Comparison of ENCODE assay signal across 8 mouse cellular contexts in genomic region chr16:16303138-16303827, GRCm38 (mm10). TPM values are rescaled to one million over a fixed set of nuclear protein-coding genes. Genes with fewer than 3 reads are reported as not detected.
A peak's percentile ranks its signal among the peaks of the same experiment; 100 is the strongest.
DNase-seq lines count a peak whose midpoint lies in the region; ATAC-seq lines count a peak whose summit lies in the region.

No protein-coding gene starts in this region.

- peak overlapping the region; percentile 70 for H3K4me3 ChIP-seq in forebrain, embryonic 13.5 days

- peaks cover 22% of the 10 kb centered on the region for H3K36me3 ChIP-seq in forebrain, embryonic 13.5 days (ENCODE audit: poor library complexity, severe bottlenecking)

- no peaks in the 10 kb centered on the region for H3K9me3 ChIP-seq in forebrain, embryonic 13.5 days (replicated peaks)

- H3K9ac ChIP-seq in forebrain, embryonic 13.5 days = peak overlapping the region; percentile 83

- peak; percentile 67 for DNase-seq in Muller cell, postnatal 12 days (ENCODE audit: inconsistent ontology term)
- DNase-seq in c-Kit-positive CD71-positive TER-119-negative erythroid progenitor cells, embryonic 14.5 days (ENCODE audit: low read depth) = peak; percentile 43
- DNase-seq in heart, postnatal 14 days = peak; percentile 35 to 41
- peak; percentile 33 to 35 for DNase-seq in layer of hippocampus, adult 8-10 months (ENCODE audit: low spot score in 2 of 2)
- peak; percentile 20 for DNase-seq in lung, postnatal 25 days (ENCODE audit: low spot score)
- DNase-seq in right cerebral cortex, adult 18-20 months = peak; percentile 42
- peak; percentile 30 to 39 for DNase-seq in urinary bladder, postnatal 36 days (ENCODE audit: low spot score in 2 of 2)

- no peaks in the 10 kb centered on the region for H3K27me3 ChIP-seq in forebrain, embryonic 13.5 days

- peak overlapping the region; percentile 89 for H3K27ac ChIP-seq in forebrain, embryonic 13.5 days

- WGBS in forebrain, embryonic 13.5 days = 0% methylated on average over 52 of the region's 61 CpGs

- H3K4me2 ChIP-seq in forebrain, embryonic 13.5 days = peak overlapping the region; percentile 90

- intact Hi-C loops in heart, postnatal 14 days (cut with DNase I) = loop anchor here (5.0 to 10.0 kb wide), 2 partner anchors 438 to 466 kb away; partner anchors contain the start of gene Mzt2

- H3K4me1 ChIP-seq in forebrain, embryonic 13.5 days = peaks cover 21% of the 10 kb centered on the region

- peak; percentile 58 for ATAC-seq in forebrain, embryonic 13.5 days

RNA-seq across cellular contexts. Expression of gene Yars2, which starts 0.5 kb away (rescaled TPM):
- 28.8 and 30.3 TPM in 2 replicates for polyA plus RNA-seq in forebrain, embryonic 13.5 days (2015; fragmentation: Nextera tagmentation; extraction: Ambion mirVana)
- total RNA-seq in heart, postnatal 14 days (2021) = 10 to 100 TPM; 27.1 to 27.8 TPM
- 10 to 100 TPM; 21.1 to 24.5 (median 21.3) TPM for total RNA-seq in layer of hippocampus, adult 8-10 months (2022)

RNA-seq across cellular contexts. Expression of gene Dnm1l, which starts 55.5 kb away (rescaled TPM):
- polyA plus RNA-seq in forebrain, embryonic 13.5 days (2015; fragmentation: Nextera tagmentation; extraction: Ambion mirVana) = 81.3 and 82.3 TPM in 2 replicates
- 100 to 1,000 TPM in 1 of 2 experiments, 10 to 100 TPM in 1; 94.7 to 103 TPM for total RNA-seq in heart, postnatal 14 days (2021)
- total RNA-seq in layer of hippocampus, adult 8-10 months (2022) = 100 to 1,000 TPM; 189 to 210 (median 201) TPM

Comparison
In these comparisons a context has a peak if more than half of its experiments do, and no peak if none do; other contexts are left out.
1. Peak in every context shown above with its lines: DNase-seq, ATAC-seq, H3K4me3 ChIP-seq and H3K27ac ChIP-seq.